Mouse (Mus musculus): Measurements from ENCODE around the gene Adra2a.

Adra2a gene

DNA sequence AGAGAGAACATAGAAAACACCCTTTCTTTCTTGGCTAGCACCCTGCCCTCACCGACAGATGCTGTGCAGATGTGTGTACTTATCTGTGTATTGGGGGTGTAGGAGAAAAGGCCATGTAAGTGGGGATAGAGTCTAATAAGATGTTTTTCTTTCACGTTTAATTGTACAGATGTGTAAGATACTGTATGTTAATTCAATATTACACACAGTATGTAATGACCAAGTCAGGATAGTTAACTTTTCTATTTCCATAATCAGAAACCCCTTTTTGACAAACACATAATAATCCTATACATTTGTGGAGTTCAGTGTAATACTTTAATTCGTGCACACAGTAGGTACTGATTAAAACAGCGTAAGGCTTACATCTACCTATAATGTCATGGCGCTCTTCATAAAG, at the start of gene Adra2a:
Adra2a (plus strand) TSS at position 301 of the 400 bp plus-strand sequence.
- in situ Hi-C loops (cut with MboI, MseI) = no loop called here

DNA sequence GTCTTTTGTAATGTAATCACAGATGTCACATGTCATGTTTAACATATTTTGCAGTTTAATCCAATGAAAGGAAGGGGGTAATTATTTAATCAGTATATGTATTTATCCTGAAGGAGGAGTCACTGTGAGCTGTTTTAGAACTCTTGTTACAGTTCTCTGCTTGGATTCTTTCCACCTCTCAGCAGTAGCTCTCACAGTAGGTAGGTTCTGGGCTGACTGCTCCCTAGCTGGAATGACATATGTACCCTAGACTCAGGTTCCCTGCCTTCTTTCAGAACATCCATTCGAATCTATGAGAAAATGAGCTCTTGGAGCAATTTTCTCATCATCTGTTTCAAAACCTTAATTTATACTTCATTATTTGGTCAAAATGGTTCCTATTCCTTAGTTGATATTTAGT, 49.7 kb upstream of the Adra2a start:
- in situ Hi-C loops (cut with MboI, MseI) = no loop called here

DNA sequence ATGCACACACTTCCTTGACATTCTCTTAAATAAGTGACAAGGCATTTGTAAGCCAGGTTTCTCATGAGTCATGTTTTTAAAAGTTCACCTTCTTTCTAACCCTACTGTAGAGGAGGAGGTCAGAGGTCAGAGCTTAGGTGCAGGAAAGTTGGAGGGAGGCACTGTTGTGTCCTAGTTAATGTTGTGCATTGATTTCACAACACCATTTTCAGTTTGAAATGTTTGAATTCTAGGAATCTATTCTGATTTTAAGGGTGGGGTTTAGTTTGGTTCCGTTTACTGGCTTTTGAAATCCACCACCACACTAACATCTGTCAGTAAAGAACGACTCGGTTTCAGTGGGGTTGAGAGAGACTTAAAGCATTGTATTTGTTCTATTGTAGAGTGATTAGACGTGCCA, 33.0 kb upstream of the Adra2a start:
- in situ Hi-C loops (cut with MboI, MseI) = no loop called here

DNA sequence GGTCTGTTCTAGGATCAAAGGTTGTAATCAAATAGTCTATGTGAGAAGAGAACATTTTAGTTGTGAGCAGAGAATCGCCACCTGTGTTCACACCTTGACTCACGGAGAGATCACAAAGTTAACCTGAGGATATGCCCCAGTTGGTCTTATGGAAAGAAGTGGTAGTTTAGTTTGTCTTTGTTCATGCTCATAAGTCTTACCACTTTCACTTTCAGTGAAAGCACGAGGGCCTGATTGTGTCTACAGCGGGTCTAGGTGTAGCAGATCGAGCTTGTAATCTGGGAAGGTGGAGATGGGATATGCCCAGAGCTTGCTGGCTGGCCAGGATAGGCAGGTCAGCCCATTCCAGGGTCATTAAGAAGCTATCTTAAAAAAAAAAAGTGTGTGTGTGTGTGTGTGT, 29.0 kb upstream of the Adra2a start:
- in situ Hi-C loops (cut with MboI, MseI) = no loop called here

DNA sequence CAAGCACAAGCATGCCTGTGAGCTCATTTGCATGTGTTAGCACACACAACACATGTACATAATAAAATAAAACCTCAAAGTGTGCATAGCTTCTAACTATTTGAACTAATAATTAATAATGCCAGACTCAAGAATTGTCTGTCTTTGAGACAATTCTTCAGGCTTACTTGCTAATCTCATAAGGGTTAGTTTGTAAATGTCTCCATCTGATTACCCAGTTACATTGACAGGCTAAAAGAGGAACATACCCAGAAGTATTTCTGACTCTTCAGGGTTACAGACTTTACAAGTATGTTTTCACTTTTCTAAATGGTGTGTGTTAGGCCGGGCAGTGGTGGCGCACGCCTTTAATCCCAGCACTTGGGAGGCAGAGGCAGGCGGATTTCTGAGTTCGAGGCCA, 28.4 kb upstream of the Adra2a start:
- in situ Hi-C loops (cut with MboI, MseI) = no loop called here

DNA sequence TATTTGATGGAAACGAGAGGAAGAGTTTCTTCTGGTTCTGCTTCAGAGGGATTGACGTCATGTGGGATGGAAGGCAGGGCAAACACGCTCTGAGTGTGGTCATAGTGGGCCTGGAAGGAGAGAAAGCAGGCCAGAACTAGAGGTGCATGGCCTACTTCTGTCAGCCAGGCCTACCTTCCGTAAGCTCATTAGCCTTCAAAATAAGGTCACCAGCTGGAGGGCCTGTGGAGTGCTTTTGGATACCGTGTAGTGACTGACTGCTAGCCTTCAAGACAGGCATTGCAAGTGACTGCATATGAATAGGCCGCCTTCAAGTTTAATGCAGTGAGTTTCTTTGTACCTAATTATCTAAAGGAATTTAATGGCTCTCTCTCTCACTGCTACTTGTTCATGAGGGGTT, 8.9 kb upstream of the Adra2a start:
- in situ Hi-C loops (cut with MboI, MseI) = no loop called here

DNA sequence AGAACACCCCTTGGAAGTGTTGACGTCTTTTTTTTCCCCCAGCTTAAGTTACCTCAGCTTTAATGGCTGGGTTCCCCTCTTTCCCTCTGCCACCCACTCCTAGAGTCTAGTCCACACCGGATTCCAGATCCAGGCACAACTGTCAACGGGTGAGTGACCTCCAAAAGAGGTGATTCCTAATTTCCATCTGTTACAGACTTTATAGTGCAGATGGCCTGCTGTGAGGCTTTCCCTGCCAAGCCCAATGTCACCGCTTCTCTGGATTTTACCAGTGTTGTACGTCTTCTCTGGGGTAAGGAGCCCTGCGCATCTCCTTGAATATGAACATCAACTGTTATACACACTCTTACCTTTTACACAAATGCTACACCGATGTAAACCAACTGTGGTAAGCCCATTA, 4.5 kb upstream of the Adra2a start:
- in situ Hi-C loops (cut with MboI, MseI) = no loop called here

DNA sequence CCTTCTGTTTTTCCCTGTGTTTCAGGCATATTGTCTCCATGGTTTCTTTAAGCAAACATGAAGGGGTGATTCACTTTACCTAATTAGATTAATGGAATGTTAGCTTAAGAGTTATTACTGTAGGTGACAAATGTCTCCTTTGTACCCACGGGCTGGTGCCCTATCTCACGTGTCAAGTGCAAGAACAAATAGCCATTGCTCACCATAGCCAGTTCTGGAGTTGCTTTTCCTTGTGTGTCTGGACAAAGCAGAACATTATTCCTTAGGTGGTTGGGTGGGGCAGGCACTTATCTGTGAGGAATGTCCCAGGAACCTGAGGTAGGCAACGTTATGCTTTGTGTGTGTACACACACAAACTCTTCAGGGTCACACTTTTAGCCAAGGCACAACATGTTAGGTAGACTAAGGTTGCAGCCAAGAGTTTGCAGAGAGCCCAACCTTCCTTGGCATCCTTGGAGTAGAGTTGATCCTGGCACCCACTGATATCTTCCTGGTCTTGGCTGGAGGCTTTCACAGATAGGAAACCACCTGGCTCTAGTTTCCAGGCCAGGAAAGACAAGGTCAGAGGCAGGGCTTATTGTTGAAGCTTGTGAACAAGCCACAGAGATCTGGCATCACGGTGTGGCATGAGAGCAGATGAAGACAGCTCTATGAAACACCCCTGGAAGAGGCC, 3.5 kb upstream of the Adra2a start:
- in situ Hi-C loops (cut with MboI, MseI) = no loop called here

DNA sequence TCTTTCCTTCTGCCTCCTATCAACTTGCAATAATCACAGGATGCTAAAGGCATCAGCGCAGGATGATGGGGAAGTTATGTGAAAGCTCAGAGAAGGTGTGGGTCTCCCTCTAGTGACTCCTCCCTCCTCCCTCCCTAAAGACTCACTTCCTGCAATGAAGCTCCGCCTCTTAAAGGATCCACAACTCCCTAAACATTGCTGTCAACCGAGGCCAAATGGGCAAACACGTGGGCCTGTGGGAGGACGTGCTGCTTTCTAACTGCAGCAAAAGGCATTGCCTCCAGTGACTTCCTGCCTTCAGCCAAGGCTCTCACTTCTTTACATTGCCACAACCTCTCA, 3.0 kb upstream of the Adra2a start:
- in situ Hi-C loops (cut with MboI, MseI) = no loop called here

DNA sequence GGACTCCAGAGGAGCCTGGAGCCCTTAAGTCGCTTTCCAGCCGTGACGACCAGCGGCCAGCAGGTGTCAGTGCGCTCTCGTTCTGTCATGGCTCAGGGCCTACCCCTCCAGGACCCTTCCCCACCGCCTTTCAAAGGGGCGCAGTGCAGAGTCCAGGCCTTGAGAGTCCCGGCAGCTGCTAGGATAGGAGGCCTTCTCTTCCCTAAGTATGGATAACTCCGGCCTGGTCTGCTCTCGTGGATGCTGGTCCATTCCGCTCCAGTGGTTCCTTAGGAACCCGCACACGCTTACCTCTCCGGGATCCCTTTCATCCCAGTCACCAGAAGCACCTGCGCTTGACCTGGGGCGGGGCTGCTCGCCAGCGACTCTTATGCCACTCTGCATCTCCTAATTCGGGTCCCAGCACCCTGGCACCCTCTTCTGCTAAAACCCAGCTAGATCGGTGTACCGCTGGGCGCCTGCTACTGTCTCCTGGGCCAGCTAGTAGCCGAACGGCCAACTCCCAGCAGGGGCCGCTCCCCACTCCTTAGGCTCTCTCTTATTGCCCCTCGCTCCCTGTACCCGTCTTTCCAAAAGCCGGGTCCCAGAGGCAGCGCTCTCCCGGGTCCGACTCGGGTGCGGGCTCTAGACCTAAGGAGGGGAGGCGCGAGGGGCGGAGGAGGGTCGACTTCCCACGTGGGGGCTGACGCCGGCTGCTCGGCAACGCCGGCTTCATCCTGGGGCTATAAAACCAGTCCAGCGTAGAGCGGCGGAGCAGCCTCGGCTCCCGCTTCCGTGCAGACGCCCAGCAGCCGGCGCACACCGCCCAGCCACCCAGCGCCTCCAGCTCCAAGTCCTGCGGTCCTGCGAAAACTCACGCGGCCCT, 788 bp downstream of the Adra2a start:
- in situ Hi-C loops (cut with MboI, MseI) = loop anchor here (5.0 kb wide), 1 partner anchor 1018 kb away; no protein-coding TSS in a partner anchor

DNA sequence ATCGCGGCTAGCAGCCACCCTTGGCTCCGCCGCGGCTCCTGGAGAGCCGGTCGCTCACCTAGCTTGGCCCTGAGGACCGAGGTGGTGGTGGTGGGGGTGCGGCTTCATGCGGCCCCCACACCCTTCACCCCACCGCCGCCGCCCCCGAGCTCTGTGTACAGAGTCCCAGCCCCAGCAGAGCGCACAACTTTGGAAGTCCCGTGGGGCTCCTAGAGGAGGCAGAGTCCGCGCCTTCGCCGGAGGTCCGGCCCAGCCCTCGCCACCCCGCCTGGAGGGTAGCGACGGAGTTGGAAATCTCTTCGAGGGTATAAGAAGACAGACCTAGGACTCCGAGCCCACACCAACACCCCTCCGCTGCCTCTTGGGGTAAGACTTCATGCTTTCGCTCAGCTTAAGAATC, 1.5 kb downstream of the Adra2a start:
- in situ Hi-C loops (cut with MboI, MseI) = loop anchor here (5.0 kb wide), 1 partner anchor 1017 kb away; no protein-coding TSS in a partner anchor

DNA sequence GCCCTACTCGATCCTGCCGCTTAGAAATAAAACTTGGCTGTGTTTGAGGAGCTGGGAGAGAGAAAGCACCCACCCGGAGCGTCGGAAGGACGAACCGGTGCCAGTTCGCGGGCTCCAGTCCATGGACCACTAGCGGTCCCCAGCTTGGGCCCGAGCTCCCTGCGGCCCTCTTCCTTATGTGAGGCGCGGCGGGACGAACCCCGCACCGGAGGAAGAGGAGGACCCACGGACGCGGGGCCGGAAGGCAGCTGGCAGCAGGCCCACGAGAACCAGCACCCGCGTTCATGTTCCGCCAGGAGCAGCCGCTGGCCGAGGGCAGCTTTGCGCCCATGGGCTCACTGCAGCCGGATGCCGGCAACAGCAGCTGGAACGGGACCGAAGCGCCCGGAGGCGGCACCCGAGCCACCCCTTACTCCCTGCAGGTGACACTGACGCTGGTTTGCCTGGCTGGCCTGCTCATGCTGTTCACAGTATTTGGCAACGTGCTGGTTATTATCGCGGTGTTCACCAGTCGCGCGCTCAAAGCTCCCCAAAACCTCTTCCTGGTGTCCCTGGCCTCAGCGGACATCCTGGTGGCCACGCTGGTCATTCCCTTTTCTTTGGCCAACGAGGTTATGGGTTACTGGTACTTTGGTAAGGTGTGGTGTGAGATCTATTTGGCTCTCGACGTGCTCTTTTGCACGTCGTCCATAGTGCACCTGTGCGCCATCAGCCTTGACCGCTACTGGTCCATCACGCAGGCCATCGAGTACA, 2.2 kb downstream of the Adra2a start:
- in situ Hi-C loops (cut with MboI, MseI) = loop anchor here (5.0 kb wide), 1 partner anchor 1016 kb away; no protein-coding TSS in a partner anchor

DNA sequence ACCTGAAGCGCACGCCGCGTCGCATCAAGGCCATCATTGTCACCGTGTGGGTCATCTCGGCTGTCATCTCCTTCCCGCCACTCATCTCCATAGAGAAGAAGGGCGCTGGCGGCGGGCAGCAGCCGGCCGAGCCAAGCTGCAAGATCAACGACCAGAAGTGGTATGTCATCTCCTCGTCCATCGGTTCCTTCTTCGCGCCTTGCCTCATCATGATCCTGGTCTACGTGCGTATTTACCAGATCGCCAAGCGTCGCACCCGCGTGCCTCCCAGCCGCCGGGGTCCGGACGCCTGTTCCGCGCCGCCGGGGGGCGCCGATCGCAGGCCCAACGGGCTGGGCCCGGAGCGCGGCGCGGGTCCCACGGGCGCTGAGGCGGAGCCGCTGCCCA, 2.7 kb downstream of the Adra2a start:
- in situ Hi-C loops (cut with MboI, MseI) = loop anchor here (5.0 kb wide), 1 partner anchor 1016 kb away; no protein-coding TSS in a partner anchor

DNA sequence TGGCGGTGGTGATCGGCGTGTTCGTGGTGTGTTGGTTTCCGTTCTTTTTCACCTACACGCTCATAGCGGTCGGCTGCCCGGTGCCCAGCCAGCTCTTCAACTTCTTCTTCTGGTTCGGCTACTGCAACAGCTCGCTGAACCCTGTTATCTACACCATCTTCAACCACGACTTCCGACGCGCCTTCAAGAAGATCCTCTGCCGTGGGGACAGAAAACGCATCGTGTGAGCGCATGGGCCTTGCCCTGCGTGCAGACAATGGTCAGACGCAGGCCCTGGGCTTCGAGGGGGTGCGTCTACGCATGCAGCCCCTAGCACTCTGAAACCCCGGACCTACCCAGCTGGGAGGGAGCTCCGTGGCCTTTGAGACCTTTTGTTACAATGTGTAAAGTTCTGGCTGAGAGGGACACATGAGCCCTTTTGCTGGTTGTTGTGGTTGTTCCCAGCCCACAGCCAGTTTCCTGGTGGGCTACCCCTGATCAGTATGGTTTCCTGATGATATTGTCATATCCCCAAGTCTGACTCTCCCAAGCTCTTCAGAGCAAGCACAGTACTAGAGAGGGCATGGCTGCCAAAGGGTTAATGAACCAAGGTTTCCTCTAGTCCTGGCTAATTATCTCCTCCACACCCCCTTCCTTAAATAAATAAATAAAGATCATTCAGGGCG, 3.6 kb downstream of the Adra2a start:
- in situ Hi-C loops (cut with MboI, MseI) = loop anchor here (5.0 kb wide), 1 partner anchor 1015 kb away; no protein-coding TSS in a partner anchor

DNA sequence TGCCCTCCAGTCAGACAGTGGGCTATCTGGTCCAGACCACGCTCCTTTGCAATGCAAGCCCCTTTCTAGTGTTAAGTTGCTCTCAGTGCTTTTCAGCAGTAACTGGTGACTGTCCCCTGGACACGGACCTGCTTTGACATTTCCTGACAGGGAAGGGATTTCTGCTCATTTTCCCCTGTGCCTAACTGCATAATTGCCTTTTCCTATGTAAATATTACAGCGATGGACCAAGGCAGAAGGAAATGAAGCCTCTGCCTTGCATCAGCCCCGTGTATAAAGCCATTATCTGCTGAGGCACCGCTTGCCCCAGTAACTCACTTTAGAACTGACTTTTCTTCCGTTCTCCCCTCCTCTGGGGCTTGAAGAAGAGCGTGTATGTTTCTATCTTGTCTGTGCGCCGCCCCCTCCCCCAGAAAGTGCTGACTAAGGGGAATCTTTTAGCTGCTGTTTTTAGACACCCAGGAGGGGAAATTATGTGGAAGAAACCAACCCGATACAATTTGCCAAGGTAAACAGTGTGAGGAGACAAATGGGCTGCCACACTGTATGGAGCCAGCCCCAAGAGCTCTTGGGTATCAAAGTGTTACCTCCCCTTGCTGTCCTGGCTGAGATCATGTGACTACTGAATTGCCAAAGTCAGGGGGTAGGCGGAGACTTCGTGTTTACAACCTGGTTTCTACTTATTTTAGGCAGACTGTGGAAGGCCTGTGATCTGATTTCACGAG, 4.4 kb downstream of the Adra2a start:
- in situ Hi-C loops (cut with MboI, MseI) = loop anchor here (5.0 kb wide), 1 partner anchor 1014 kb away; no protein-coding TSS in a partner anchor

DNA sequence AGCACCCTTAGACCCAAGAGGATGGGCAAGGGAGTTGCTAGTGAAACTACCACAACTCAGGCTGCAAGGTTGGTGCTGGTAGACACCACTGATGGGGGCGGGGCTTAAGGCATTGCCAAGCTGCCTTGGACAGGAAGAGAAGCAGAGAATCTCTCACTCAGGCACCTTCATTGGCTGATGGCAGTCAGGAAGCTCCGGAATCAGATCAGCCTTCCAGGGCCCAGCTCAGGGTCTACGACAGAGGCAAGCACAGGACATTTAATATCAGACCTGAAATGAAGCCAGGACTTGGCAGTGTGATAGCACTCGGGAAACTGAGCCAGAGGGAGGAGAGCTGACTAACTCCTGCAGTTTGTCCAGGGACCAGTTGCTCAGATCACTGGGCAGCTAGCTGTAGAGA, 7.7 kb downstream of the Adra2a start:
- in situ Hi-C loops (cut with MboI, MseI) = no loop called here

DNA sequence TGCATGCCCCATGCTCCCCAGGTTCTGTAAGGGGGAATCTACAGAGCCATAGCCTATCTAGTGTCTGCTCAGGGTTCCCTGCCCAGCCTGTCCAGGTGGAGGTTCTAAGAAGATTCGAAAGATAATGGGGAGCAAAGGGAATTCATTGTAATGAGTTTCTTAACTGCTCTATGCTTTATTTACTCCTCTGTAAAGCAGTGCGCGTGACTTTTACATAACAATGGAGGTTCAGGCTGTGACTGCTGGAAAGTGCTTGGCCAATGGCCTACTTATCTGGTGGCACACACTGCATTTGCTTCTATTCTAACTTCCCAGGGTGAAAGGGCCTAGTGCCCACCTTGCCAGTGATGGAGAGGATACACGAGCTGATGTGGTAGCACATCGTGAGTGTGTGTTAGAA, 11.9 kb downstream of the Adra2a start:
- in situ Hi-C loops (cut with MboI, MseI) = no loop called here

DNA sequence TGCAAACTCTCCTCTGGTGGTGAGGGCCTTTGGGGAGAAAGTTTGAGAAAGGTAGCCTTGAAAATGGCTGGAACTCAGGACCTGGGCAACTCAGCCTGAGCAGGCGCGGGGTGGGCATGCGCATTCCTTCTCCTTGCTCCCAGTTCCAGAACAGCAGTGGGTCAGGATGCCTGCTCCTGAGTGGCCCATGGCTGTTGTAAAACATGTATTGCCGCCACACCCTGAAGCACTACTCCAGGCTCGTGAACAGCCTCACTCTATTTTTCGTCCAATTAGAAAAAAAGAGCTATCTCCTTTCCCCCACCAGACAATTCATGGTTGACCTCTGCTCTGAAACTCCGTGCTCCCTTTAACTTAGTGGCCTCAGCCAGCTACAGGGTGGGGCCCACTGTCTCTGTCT, 24.5 kb downstream of the Adra2a start:
- in situ Hi-C loops (cut with MboI, MseI) = no loop called here

DNA sequence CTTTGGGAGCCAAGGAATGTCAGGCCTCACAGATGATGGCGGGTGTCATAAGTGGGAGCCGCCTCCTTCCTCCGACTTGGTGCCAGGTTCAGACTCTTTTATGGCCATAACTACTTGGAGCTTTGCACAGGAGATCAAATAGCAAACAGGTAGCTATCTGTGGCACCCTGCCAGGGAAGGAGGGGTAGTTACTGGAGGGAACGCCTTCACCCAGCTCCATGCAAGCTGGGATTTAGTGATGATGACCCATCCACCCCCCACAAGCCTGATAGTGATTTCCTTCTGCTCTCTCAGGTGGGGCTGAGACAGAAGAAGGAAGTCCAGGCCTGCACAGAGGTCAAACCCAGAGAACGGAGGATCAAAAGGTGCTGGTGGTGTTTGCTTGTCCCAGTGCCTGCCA, 26.6 kb downstream of the Adra2a start:
- in situ Hi-C loops (cut with MboI, MseI) = no loop called here

DNA sequence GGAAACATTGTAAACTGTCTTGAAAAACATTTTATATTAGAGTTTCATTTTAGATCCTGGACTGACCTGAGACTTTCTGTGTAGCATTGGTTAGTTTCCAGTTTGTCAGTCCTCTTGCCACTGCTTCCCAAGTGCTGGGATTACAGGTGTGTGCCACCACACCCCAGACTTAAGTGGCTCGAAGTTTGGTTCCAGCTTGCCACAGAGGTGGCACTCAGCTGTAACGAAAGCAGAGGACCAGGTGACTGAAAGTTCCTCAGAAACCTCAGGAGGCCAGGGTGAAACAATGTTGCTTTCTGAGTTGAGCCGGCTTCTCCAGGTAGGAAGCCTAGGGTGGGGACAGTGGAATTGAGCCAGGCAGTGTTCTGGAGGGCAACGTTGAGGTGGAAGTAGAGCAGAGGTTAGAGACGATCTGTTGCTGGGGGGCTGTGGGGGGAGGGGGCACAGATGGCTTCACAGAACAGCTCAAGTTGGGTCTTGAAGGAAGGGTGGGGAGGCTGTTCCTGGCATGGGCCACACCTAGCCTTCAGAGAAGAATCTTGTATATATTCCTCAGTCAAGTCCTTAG, 28.4 kb downstream of the Adra2a start:
- in situ Hi-C loops (cut with MboI, MseI) = no loop called here

Data from regulatory T cell (primary cell).